Mouse (Mus musculus) limb, embryonic 15.5 days (tissue): ENCODE measurements at regions not wholly inside any gene's neighbourhood (a gene's known extent, or its start where the extent isn't known, plus 50 kb on each side); places are given as distances from the start of the nearest gene placed in this dataset.
A peak's percentile ranks its signal among the peaks of the same experiment; 100 is the strongest.
"Not testable (repeated sequence)": the region's sequence is repeated elsewhere in the genome, so short reads cannot be mapped to it uniquely, and the experiment has no call there.

Source experiments
- ATAC-seq: fragments of 200-750 bp; cut with Nextera tagmentation; 2 replicates; pipeline ENCODE4 v1.8.0; 2017; ENCODE audit warnings: low read depth, moderate TSS enrichment; ENCODE audit not compliant: insufficient number of reproducible peaks, low FRiP score, low TSS enrichment
- H3K27ac ChIP-seq: fragments of 300-500 bp; sonication (generic); 2 replicates; pipeline ENCODE4 v1.5.1; 2015; ENCODE audit warnings: moderate library complexity, mild to moderate bottlenecking, inconsistent platforms
- H3K27me3 ChIP-seq: fragments of 300-500 bp; sonication (generic); 2 replicates; pipeline ENCODE4 v1.6.1; 2015; ENCODE audit warnings: inconsistent platforms
- H3K36me3 ChIP-seq: fragments of 300-500 bp; sonication (generic); 2 replicates; pipeline ENCODE4 v1.6.1; 2015; ENCODE audit warnings: inconsistent platforms
- H3K4me1 ChIP-seq: fragments of 300-500 bp; sonication (generic); 2 replicates; pipeline ENCODE4 v1.6.1; 2015; ENCODE audit warnings: inconsistent platforms
- H3K4me2 ChIP-seq: fragments of 300-500 bp; sonication (generic); 2 replicates; pipeline ENCODE4 v1.6.1; 2015; ENCODE audit warnings: mild to moderate bottlenecking, inconsistent platforms
- H3K4me3 ChIP-seq: fragments of 300-500 bp; sonication (generic); 2 replicates; pipeline ENCODE4 v1.5.1; 2015; ENCODE audit warnings: mild to moderate bottlenecking, inconsistent platforms
- H3K9ac ChIP-seq: fragments of 300-500 bp; sonication (generic); 2 replicates; pipeline ENCODE4 v1.6.1; 2015; ENCODE audit warnings: inconsistent platforms
- H3K9me3 ChIP-seq: fragments of 300-500 bp; sonication (generic); 2 replicates; pipeline ENCODE4 v1.6.1; 2016; ENCODE audit warnings: inconsistent platforms
- WGBS: fragments of 180-500 bp; shearing (Covaris S2); methylation state at CpG from one replicate; pipeline ENCODE4 v1.1.7; 2015; 5-methylcytosine and 5-hydroxymethylcytosine counted together

- no peak for ATAC-seq
- Histone ChIP-seq H3K36me3 (no peaks in the 10 kb centered on the region), H3K9me3 (no peaks in the 10 kb centered on the region), H3K4me3 (no peak overlapping the region), H3K27me3 (no peaks in the 10 kb centered on the region), H3K4me2 (no peak overlapping the region), H3K4me1 (0 out of 2 replicates have a peak, but pooled peaks cover 4% of the 10 kb centered on the region), H3K9ac (no peak overlapping the region), H3K27ac (no peak overlapping the region)
- WGBS, result 64% methylated on average over 8 of the region's 8 CpGs
Observed at GRCm38 (mm10) chr17:43139916-43140315, 123.6 kb downstream of the Tnfrsf21 start.

GRCm38 (mm10) chr17:43141740-43142139, 125.4 kb downstream of the Tnfrsf21 start:
- H3K27ac ChIP-seq, result no peak overlapping the region
- WGBS, result 81% methylated on average over 7 of the region's 7 CpGs
- no peak for ATAC-seq
- H3K27me3 ChIP-seq, result no peaks in the 10 kb centered on the region
- H3K9ac ChIP-seq, result no peak overlapping the region
- H3K4me3 ChIP-seq, result no peak overlapping the region
- no peaks in the 10 kb centered on the region for H3K36me3 ChIP-seq
- no peaks in the 10 kb centered on the region for H3K4me1 ChIP-seq
- no peaks in the 10 kb centered on the region for H3K9me3 ChIP-seq
- no peak overlapping the region for H3K4me2 ChIP-seq

GRCm38 (mm10) chr17:43145749-43146148, 124.4 kb upstream of the Adgrf1 start:
- no peaks in the 10 kb centered on the region for H3K9me3 ChIP-seq
- H3K27me3 ChIP-seq, result no peaks in the 10 kb centered on the region
- no peak overlapping the region for H3K27ac ChIP-seq
- 26% methylated on average over 1 of the region's 1 CpGs for WGBS
- H3K4me3 ChIP-seq, result no peak overlapping the region
- H3K9ac ChIP-seq, result no peak overlapping the region
- H3K4me2 ChIP-seq, result no peak overlapping the region
- no peaks in the 10 kb centered on the region for H3K36me3 ChIP-seq
- no peak for ATAC-seq
- H3K4me1 ChIP-seq, result peaks cover 4% of the 10 kb centered on the region; the same call in 1 of the 2 replicates

GRCm38 (mm10) chr17:43147935-43148334, 122.2 kb upstream of the Adgrf1 start:
- Histone ChIP-seq H3K27me3 (no peaks in the 10 kb centered on the region), H3K36me3 (no peaks in the 10 kb centered on the region), H3K9me3 (no peaks in the 10 kb centered on the region), H3K27ac (no peak overlapping the region), H3K9ac (no peak overlapping the region), H3K4me3 (no peak overlapping the region), H3K4me2 (no peak overlapping the region), H3K4me1 (peaks cover 4% of the 10 kb centered on the region; the same call in 1 of the 2 replicates)
- ATAC-seq, result no peak
- 4% methylated on average over 3 of the region's 3 CpGs for WGBS

- no peaks in the 10 kb centered on the region for H3K36me3 ChIP-seq
- H3K27ac ChIP-seq, result no peak overlapping the region
- WGBS, result 87% methylated on average over 3 of the region's 3 CpGs
- H3K4me2 ChIP-seq, result no peak overlapping the region
- H3K27me3 ChIP-seq, result no peaks in the 10 kb centered on the region
- H3K9me3 ChIP-seq, result no peaks in the 10 kb centered on the region
- peaks cover 4% of the 10 kb centered on the region for H3K4me1 ChIP-seq
- no peak for ATAC-seq
- no peak overlapping the region for H3K9ac ChIP-seq
- H3K4me3 ChIP-seq, result no peak overlapping the region
Observed at GRCm38 (mm10) chr17:43152620-43153019, 117.5 kb upstream of the Adgrf1 start.

GRCm38 (mm10) chr17:43155271-43155670, 114.9 kb upstream of the Adgrf1 start:
- H3K36me3 ChIP-seq, H3K4me3 ChIP-seq, H3K4me2 ChIP-seq, ATAC-seq, H3K9me3 ChIP-seq, H3K9ac ChIP-seq, H3K27me3 ChIP-seq, H3K27ac ChIP-seq: not testable (repeated sequence)
- H3K4me1 ChIP-seq, result peaks cover 16% of the 10 kb centered on the region
- 92% methylated on average over 8 of the region's 8 CpGs for WGBS

GRCm38 (mm10) chr17:43156116-43156515, 114.0 kb upstream of the Adgrf1 start:
- Histone ChIP-seq H3K9ac (no peak overlapping the region), H3K9me3 (no peaks in the 10 kb centered on the region), H3K4me3 (no peak overlapping the region), H3K36me3 (no peaks in the 10 kb centered on the region), H3K4me1 (peaks cover 16% of the 10 kb centered on the region), H3K27me3 (no peaks in the 10 kb centered on the region), H3K4me2 (no peak overlapping the region), H3K27ac (no peak overlapping the region)
- WGBS, result 69% methylated on average over 5 of the region's 5 CpGs
- no peak for ATAC-seq

GRCm38 (mm10) chr17:43157781-43158501, 112.2 kb upstream of the Adgrf1 start:
- Histone ChIP-seq H3K9me3 (no peaks in the 10 kb centered on the region), H3K4me1 (peaks cover 16% of the 10 kb centered on the region), H3K27ac (peak overlapping the region; percentile 28; the same call in 1 of the 2 replicates), H3K9ac (no peak overlapping the region), H3K36me3 (no peaks in the 10 kb centered on the region), H3K4me3 (peak overlapping the region; percentile 13; the same call in 1 of the 2 replicates), H3K4me2 (peak overlapping the region; percentile 41), H3K27me3 (no peaks in the 10 kb centered on the region)
- WGBS, result 13% methylated on average over 15 of the region's 15 CpGs
- peak; percentile 58; the same call in 1 of the 2 replicates for ATAC-seq

GRCm38 (mm10) chr17:43158741-43159140, 111.4 kb upstream of the Adgrf1 start:
- 9% methylated on average over 10 of the region's 10 CpGs for WGBS
- Histone ChIP-seq H3K9ac (no peak overlapping the region), H3K27me3 (no peaks in the 10 kb centered on the region), H3K4me3 (0 out of 2 replicates have a peak overlapping the region, but pooled peaks have one; percentile 13), H3K4me1 (peaks cover 16% of the 10 kb centered on the region), H3K27ac (peak overlapping the region; percentile 28; the same call in 1 of the 2 replicates), H3K9me3 (no peaks in the 10 kb centered on the region), H3K36me3 (no peaks in the 10 kb centered on the region), H3K4me2 (peak overlapping the region; percentile 41)
- ATAC-seq, result no peak

GRCm38 (mm10) chr17:43161306-43161705, 108.8 kb upstream of the Adgrf1 start:
- ATAC-seq, H3K9ac ChIP-seq, H3K9me3 ChIP-seq, H3K27me3 ChIP-seq, H3K4me2 ChIP-seq, H3K36me3 ChIP-seq, H3K4me3 ChIP-seq, H3K27ac ChIP-seq: not testable (repeated sequence)
- 59% methylated on average over 10 of the region's 10 CpGs for WGBS
- H3K4me1 ChIP-seq, result peaks cover 16% of the 10 kb centered on the region

- H3K4me2 ChIP-seq, result no peak overlapping the region
- no peak overlapping the region for H3K27ac ChIP-seq
- no peaks in the 10 kb centered on the region for H3K9me3 ChIP-seq
- H3K9ac ChIP-seq, result no peak overlapping the region
- H3K36me3 ChIP-seq, result no peaks in the 10 kb centered on the region
- peaks cover 10% of the 10 kb centered on the region for H3K4me1 ChIP-seq
- no peak overlapping the region for H3K4me3 ChIP-seq
- no peaks in the 10 kb centered on the region for H3K27me3 ChIP-seq
- WGBS, result 87% methylated on average over 4 of the region's 4 CpGs
- ATAC-seq, result no peak
Observed at GRCm38 (mm10) chr17:43163126-43163525, 107.0 kb upstream of the Adgrf1 start.

- ATAC-seq, result no peak
Observed at GRCm38 (mm10) chr17:43166091-43166490, 104.0 kb upstream of the Adgrf1 start.

More at GRCm38 (mm10) chr17:43166091-43166490, 104.0 kb upstream of the Adgrf1 start:
- Histone ChIP-seq H3K4me2 (no peak overlapping the region), H3K4me1 (no peaks in the 10 kb centered on the region), H3K9me3 (no peaks in the 10 kb centered on the region), H3K36me3 (no peaks in the 10 kb centered on the region), H3K9ac (no peak overlapping the region), H3K27me3 (no peaks in the 10 kb centered on the region), H3K4me3 (no peak overlapping the region), H3K27ac (no peak overlapping the region)
- WGBS, result 66% methylated on average over 4 of the region's 4 CpGs
